In the genomic region with DNA sequence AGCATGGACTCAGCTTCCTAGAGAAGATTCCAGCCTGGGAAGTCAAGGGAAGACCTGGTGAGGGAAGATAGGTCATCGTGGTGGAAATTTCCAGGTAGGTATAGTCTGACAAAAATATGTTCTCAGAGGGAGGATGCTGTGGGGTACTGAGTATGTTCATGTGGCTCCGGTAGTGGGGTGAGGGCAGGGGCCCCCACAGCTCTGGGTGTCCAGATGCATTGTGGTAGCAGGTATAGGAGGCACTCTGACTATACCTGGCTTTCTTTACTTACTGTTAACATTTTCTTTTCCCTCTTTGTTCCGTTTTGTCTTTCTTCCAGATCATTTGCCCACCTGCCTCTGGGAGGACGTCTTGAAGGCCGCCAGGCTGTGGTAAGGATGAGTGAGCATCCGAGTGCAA, we compare ENCODE assay signal across 18 mouse cellular contexts. TPM values are rescaled to one million over a fixed set of nuclear protein-coding genes. Genes with fewer than 3 reads are reported as not detected.
"Had no signal": no experiment of that assay in that cellular context is flagged by ENCODE, and none has a peak within 500 bp of the region (broad histone marks: within the 10 kb centered on the region; RNA-seq: fewer than 3 reads in every experiment).

No protein-coding gene starts in this region.

- H3K4me1 ChIP-seq: limb, embryonic 12.5 days; midbrain, embryonic 13.5 days; stomach, embryonic 15.5 days had no signal

- H3K27ac ChIP-seq: layer of hippocampus, adult 2 months; limb, embryonic 12.5 days; liver, embryonic 13.5 days; midbrain, embryonic 13.5 days; stomach, embryonic 15.5 days had no signal

- H3K9ac ChIP-seq: limb, embryonic 12.5 days; liver, embryonic 13.5 days; liver, postnatal 0 days; midbrain, embryonic 13.5 days; stomach, embryonic 15.5 days had no signal

- ATAC-seq: liver, postnatal 0 days; midbrain, embryonic 13.5 days had no signal

- H3K4me2 ChIP-seq: limb, embryonic 12.5 days; liver, embryonic 13.5 days; midbrain, embryonic 13.5 days; stomach, embryonic 15.5 days had no signal

- H3K9me3 ChIP-seq: limb, embryonic 12.5 days; liver, embryonic 13.5 days; midbrain, embryonic 13.5 days; stomach, embryonic 15.5 days had no signal

- H3K4me3 ChIP-seq: layer of hippocampus, adult 2 months; limb, embryonic 12.5 days; liver, embryonic 13.5 days; midbrain, embryonic 13.5 days; stomach, embryonic 15.5 days had no signal

- H3K36me3 ChIP-seq: limb, embryonic 12.5 days; liver, embryonic 13.5 days; midbrain, embryonic 13.5 days; stomach, embryonic 15.5 days had no signal

- H3K27me3 ChIP-seq: liver, embryonic 13.5 days; midbrain, embryonic 13.5 days; stomach, embryonic 15.5 days had no signal

- DNase-seq: kidney, postnatal 10 days; kidney, postnatal 4 days; liver; liver, embryonic 13.5 days; liver, postnatal 0 days; lung, postnatal 36 days; right cerebral cortex, postnatal 14 days had no signal

RNA-seq across cellular contexts. Expression of a gene that starts 7.5 kb away (rescaled TPM):
- total RNA-seq: layer of hippocampus, adult 2 months; layer of hippocampus, postnatal 10 days; left cerebral cortex, postnatal 36 days; megakaryocyte progenitor cell, adult 5-6 weeks; midbrain, postnatal 0 days had no signal
- polyA plus RNA-seq: kidney, embryonic 14.5 days; liver, embryonic 13.5 days; midbrain, embryonic 13.5 days; neural tube, embryonic 14.5 days; spleen, adult 2 months had no signal
